Mouse (Mus musculus) embryonic facial prominence, embryonic 11.5 days (tissue): ENCODE results near the gene Ccdc39. TPM values are rescaled to one million over a fixed set of nuclear protein-coding genes. Genes with fewer than 3 reads are reported as not detected.

ENCODE experiments used
- ATAC-seq: fragments of 200-750 bp; cut with Nextera tagmentation; replicated peaks from 2 replicates; pipeline ENCODE4 v1.8.0; 2017; ENCODE audit warnings: low read depth; ENCODE audit not compliant: insufficient number of reproducible peaks, low FRiP score, low TSS enrichment
- DNase-seq: peaks from one replicate; pipeline ENCODE4 v3.0.0-alpha.2; 2015; ENCODE audit warnings: low spot score
- H3K27ac ChIP-seq: fragments of 300-500 bp; sonication (generic); replicated peaks from 2 replicates; pipeline ENCODE4 v1.5.1; 2014; ENCODE audit warnings: mild to moderate bottlenecking, low read depth, low read length, control low read depth
- H3K27me3 ChIP-seq: fragments of 300-500 bp; sonication (generic); 2 replicates; pipeline ENCODE4 v1.6.1; 2014; ENCODE audit warnings: mild to moderate bottlenecking, low read length, moderate library complexity, mixed read lengths; ENCODE audit not compliant: control insufficient read depth, insufficient read depth
- H3K36me3 ChIP-seq: fragments of 300-500 bp; sonication (generic); replicated peaks from 2 replicates; pipeline ENCODE4 v1.6.1; 2014; ENCODE audit warnings: low read depth, mild to moderate bottlenecking, low read length, moderate library complexity, mixed read lengths; ENCODE audit not compliant: control insufficient read depth, insufficient read depth
- H3K4me1 ChIP-seq: fragments of 300-500 bp; sonication (generic); 2 replicates; pipeline ENCODE4 v1.6.1; 2014; ENCODE audit warnings: low read length, mixed read lengths; ENCODE audit not compliant: control insufficient read depth, insufficient read depth
- H3K4me2 ChIP-seq: fragments of 300-500 bp; sonication (generic); 2 replicates; pipeline ENCODE4 v1.6.1; 2014; ENCODE audit warnings: low read depth, mild to moderate bottlenecking, control low read depth, low read length, moderate library complexity
- H3K4me3 ChIP-seq: fragments of 300-500 bp; sonication (generic); 2 replicates; pipeline ENCODE4 v1.5.1; 2014; ENCODE audit warnings: low read depth, low read length, control low read depth
- H3K9ac ChIP-seq: fragments of 300-500 bp; sonication (generic); replicated peaks from 2 replicates; pipeline ENCODE4 v1.6.1; 2014; ENCODE audit warnings: mild to moderate bottlenecking, control low read depth, low read length
- H3K9me3 ChIP-seq: fragments of 300-500 bp; sonication (generic); replicated peaks from 2 replicates; pipeline ENCODE4 v1.6.1; 2016; ENCODE audit warnings: mild to moderate bottlenecking, low read length, inconsistent platforms, mixed read lengths; ENCODE audit not compliant: control insufficient read depth
- WGBS: fragments of 180-500 bp; shearing (Covaris S2); extraction: QIAGEN DNeasy Blood & Tissue Kit; methylation state at CpG from one replicate; pipeline ENCODE4 v1.1.7; 2014; 5-methylcytosine and 5-hydroxymethylcytosine counted together
- polyA plus RNA-seq: library from polyadenylated mRNA; unstranded; fragments of >200 nt; fragmentation: Nextera tagmentation; extraction: Ambion mirVana; gene quantifications from 2 replicates; pipeline ENCODE4 v1.2.1, GENCODE M21; 2014

Ccdc39 gene
- polyA plus RNA-seq, 1 experiment from 2014 or later = 6.7 TPM

- Histone ChIP-seq H3K36me3 (no peaks in the 10 kb centered on the region), H3K4me1 (no peaks in the 10 kb centered on the region), H3K27me3 (no peaks in the 10 kb centered on the region), H3K27ac (no peak overlapping the region), H3K9me3 (no peaks in the 10 kb centered on the region), H3K9ac (no peak overlapping the region), H3K4me3 (no peak overlapping the region), H3K4me2 (no peak overlapping the region)
- no peak for ATAC-seq
- 85% methylated on average over 10 of the region's 10 CpGs for WGBS
- DNase-seq = no peak
Measured at GRCm38 (mm10) chr3:33832351-33832750, 11.8 kb downstream of the Ccdc39 start.

GRCm38 (mm10) chr3:33824135-33824946 lies 19.8 kb downstream of the Ccdc39 start:
- Histone ChIP-seq H3K36me3 (no peaks in the 10 kb centered on the region), H3K27ac (no peak overlapping the region), H3K4me2 (no peak overlapping the region), H3K27me3 (no peaks in the 10 kb centered on the region), H3K4me1 (no peaks in the 10 kb centered on the region), H3K9me3 (no peaks in the 10 kb centered on the region), H3K9ac (no peak overlapping the region), H3K4me3 (no peak overlapping the region)
- DNase-seq (peak; percentile 75), ATAC-seq (no peak)
- 47% methylated on average over 9 of the region's 9 CpGs for WGBS

GRCm38 (mm10) chr3:33807151-33807550 lies 37.0 kb downstream of the Ccdc39 start:
- ATAC-seq (no peak), DNase-seq (no peak)
- Histone ChIP-seq H3K9ac (no peak overlapping the region), H3K4me2 (no peak overlapping the region), H3K4me1 (no peaks in the 10 kb centered on the region), H3K4me3 (no peak overlapping the region), H3K36me3 (no peaks in the 10 kb centered on the region; the same call in none of the 2 replicates), H3K9me3 (no peaks in the 10 kb centered on the region), H3K27me3 (no peaks in the 10 kb centered on the region), H3K27ac (no peak overlapping the region)
- WGBS = 83% methylated on average over 1 of the region's 1 CpGs

GRCm38 (mm10) chr3:33800513-33800820 lies 43.6 kb downstream of the Ccdc39 start:
- Histone ChIP-seq H3K36me3 (no peaks in the 10 kb centered on the region; the same call in 1 of the 2 replicates), H3K9me3 (no peaks in the 10 kb centered on the region), H3K4me3 (peak overlapping the region; percentile 95), H3K9ac (peak overlapping the region; percentile 95), H3K4me1 (no peaks in the 10 kb centered on the region), H3K27ac (peak overlapping the region; percentile 98), H3K27me3 (no peaks in the 10 kb centered on the region), H3K4me2 (peak overlapping the region; percentile 47)
- no peak for DNase-seq
- WGBS = under 1% methylated on average over 15 of the region's 16 CpGs
- peak; percentile 14; the same call in 1 of the 2 replicates for ATAC-seq

- Histone ChIP-seq H3K36me3 (no peaks in the 10 kb centered on the region), H3K4me2 (peak within 1 kb of the TSS; percentile 47), H3K27ac (peak within 1 kb of the TSS; percentile 98), H3K9me3 (no peaks in the 10 kb centered on the region), H3K4me3 (peak within 1 kb of the TSS; percentile 95), H3K4me1 (no peaks in the 10 kb centered on the region), H3K27me3 (no peaks in the 10 kb centered on the region), H3K9ac (peak within 1 kb of the TSS; percentile 95)
- WGBS = under 1% methylated on average over 88 of the region's 90 CpGs
- ATAC-seq (peak; percentile 99), DNase-seq (peak; percentile 96)
Measured at GRCm38 (mm10) chr3:33799617-33800512, 44.2 kb downstream of the Ccdc39 start, which contains the start of gene Ttc14. TSS of gene Ttc14 (plus strand) at chr3:33799832.

GRCm38 (mm10) chr3:33790975-33791374 lies 53.1 kb downstream of the Ccdc39 start:
- H3K4me1 ChIP-seq = no peaks in the 10 kb centered on the region
- DNase-seq = peak; percentile 25

More at GRCm38 (mm10) chr3:33790975-33791374, 53.1 kb downstream of the Ccdc39 start:
- no peaks in the 10 kb centered on the region for H3K9me3 ChIP-seq
- H3K27me3 ChIP-seq = no peaks in the 10 kb centered on the region
- no peaks in the 10 kb centered on the region for H3K36me3 ChIP-seq
- no peak overlapping the region for H3K27ac ChIP-seq
- no peak overlapping the region for H3K4me3 ChIP-seq
- H3K4me2 ChIP-seq = no peak overlapping the region
- ATAC-seq = no peak
- no peak overlapping the region for H3K9ac ChIP-seq
